Mouse (Mus musculus): ENCODE measurements around the gene Lrrc4c.

Gene Lrrc4c

GRCm38 (mm10) chr2:96547171-96547570, 229.2 kb downstream of the Lrrc4c start:
- DNase-seq (ENCODE audit: low spot score in 2 of 2), result peak in 1 of 2 experiments; percentile 9

- DNase-seq (ENCODE audit: low spot score in 2 of 2), result no peak
Measured at GRCm38 (mm10) chr2:96573755-96574154, 255.8 kb downstream of the Lrrc4c start.

GRCm38 (mm10) chr2:96577701-96578100, 259.7 kb downstream of the Lrrc4c start:
- DNase-seq (ENCODE audit: low spot score in 2 of 2), result no peak

- no peak for DNase-seq (ENCODE audit: low spot score in 2 of 2)
Measured at GRCm38 (mm10) chr2:96580136-96580733, 262.3 kb downstream of the Lrrc4c start.

GRCm38 (mm10) chr2:96585665-96586064, 267.7 kb downstream of the Lrrc4c start:
- DNase-seq (ENCODE audit: low spot score in 2 of 2), result peak; percentile 53 to 87

GRCm38 (mm10) chr2:96604801-96605200, 286.8 kb downstream of the Lrrc4c start:
- DNase-seq (ENCODE audit: low spot score in 2 of 2), result no peak

GRCm38 (mm10) chr2:96614121-96614520, 296.2 kb downstream of the Lrrc4c start:
- no peak for DNase-seq (ENCODE audit: low spot score in 2 of 2)

- DNase-seq (ENCODE audit: low spot score in 2 of 2), result peak; percentile 53 to 60
Measured at GRCm38 (mm10) chr2:96618691-96619205, 300.8 kb downstream of the Lrrc4c start.

GRCm38 (mm10) chr2:96667113-96667512, 349.1 kb downstream of the Lrrc4c start:
- DNase-seq (ENCODE audit: low spot score in 2 of 2), result no peak

GRCm38 (mm10) chr2:96681806-96682205, 363.8 kb downstream of the Lrrc4c start:
- DNase-seq (ENCODE audit: low spot score in 2 of 2), result no peak

- no peak for DNase-seq (ENCODE audit: low spot score in 2 of 2)
Measured at GRCm38 (mm10) chr2:96685328-96685727, 367.4 kb downstream of the Lrrc4c start.

- DNase-seq (ENCODE audit: low spot score in 2 of 2), result no peak
Measured at GRCm38 (mm10) chr2:96705004-96705403, 387.0 kb downstream of the Lrrc4c start.

GRCm38 (mm10) chr2:96707772-96708350, 389.9 kb downstream of the Lrrc4c start:
- peak in 1 of 2 experiments; percentile 41 for DNase-seq (ENCODE audit: low spot score in 2 of 2)

- DNase-seq (ENCODE audit: low spot score in 2 of 2), result peak in 1 of 2 experiments; percentile 58
Measured at GRCm38 (mm10) chr2:96714561-96714960, 396.6 kb downstream of the Lrrc4c start.

- DNase-seq (ENCODE audit: low spot score in 2 of 2), result peak; percentile 49 to 56
Measured at GRCm38 (mm10) chr2:96717353-96717752, 399.4 kb downstream of the Lrrc4c start.

- DNase-seq (ENCODE audit: low spot score in 2 of 2), result no peak
Measured at GRCm38 (mm10) chr2:96723395-96723794, 405.4 kb downstream of the Lrrc4c start.

GRCm38 (mm10) chr2:96736081-96736480, 418.1 kb downstream of the Lrrc4c start:
- no peak for DNase-seq (ENCODE audit: low spot score in 2 of 2)

- no peak for DNase-seq (ENCODE audit: low spot score in 2 of 2)
Measured at GRCm38 (mm10) chr2:96755066-96755465, 437.1 kb downstream of the Lrrc4c start.

GRCm38 (mm10) chr2:96757701-96758100, 439.7 kb downstream of the Lrrc4c start:
- DNase-seq (ENCODE audit: low spot score in 2 of 2), result no peak

GRCm38 (mm10) chr2:96763538-96763937, 445.6 kb downstream of the Lrrc4c start:
- peak in 1 of 2 experiments; percentile 33 for DNase-seq (ENCODE audit: low spot score in 2 of 2)

- DNase-seq (ENCODE audit: low spot score in 2 of 2), result no peak
Measured at GRCm38 (mm10) chr2:96775376-96775775, 457.4 kb downstream of the Lrrc4c start.

GRCm38 (mm10) chr2:96796681-96797385, 478.9 kb downstream of the Lrrc4c start:
- DNase-seq (ENCODE audit: low spot score in 2 of 2), result no peak
